Mouse (Mus musculus): ENCODE measurements around the gene Exoc3l.

Gene Exoc3l

GRCm38 (mm10) chr8:105313622-105314402 is 17.9 kb upstream of the Exoc3l start:
- no peak for DNase-seq (ENCODE audit: low spot score in 2 of 2)

DNA sequence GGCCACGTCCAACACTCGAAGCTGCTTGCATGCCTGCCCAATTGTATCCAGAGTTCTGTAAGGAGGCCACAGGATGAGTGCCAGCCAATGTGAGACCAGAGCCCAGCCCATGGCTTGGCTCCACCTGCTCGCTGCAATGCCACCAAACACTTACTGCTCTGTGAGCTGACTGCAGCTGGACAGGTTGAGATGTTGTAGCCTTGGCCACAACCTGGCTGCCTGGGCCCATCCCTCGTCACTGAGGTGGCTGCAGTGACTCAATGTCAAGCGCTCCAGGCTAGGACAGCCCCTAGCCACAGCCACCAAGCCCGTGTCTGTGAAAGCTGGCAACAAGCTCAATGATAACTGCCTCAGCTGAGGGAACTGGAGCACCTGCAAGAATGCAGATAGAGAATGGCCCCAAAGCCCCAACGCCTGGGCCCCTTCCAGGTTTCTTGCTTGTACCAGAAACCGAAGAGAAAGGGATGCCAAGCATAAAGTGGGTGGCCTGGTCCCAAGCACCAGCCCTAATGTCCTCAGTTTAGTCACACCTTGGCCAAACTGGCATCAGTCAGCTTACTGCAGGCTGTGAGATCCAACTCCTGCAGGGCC is 17.1 kb upstream of the Exoc3l start:
- no peak for DNase-seq (ENCODE audit: low spot score in 2 of 2)

DNA sequence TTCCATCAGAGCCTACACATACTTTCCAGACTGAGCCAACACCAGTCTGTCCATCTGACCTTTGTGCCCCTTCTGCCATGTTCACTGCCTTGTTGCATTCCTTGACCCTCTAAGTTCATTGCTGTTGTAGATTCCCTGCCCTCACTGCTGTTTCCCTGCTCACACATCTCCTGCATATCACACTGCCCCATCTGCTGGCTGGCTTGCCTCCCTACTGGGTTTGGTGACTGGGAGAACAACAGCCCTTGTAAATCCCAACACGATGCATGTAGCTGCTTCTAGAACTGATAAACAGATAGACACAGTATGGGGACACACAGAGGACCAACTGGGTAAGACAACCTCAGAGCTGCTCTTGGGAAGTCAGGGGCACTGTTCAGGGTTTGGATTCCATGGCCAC is 15.8 kb upstream of the Exoc3l start:
- DNase-seq (ENCODE audit: low spot score in 2 of 2) = no peak

GRCm38 (mm10) chr8:105310118-105310517 is 14.2 kb upstream of the Exoc3l start:
- no peak for DNase-seq (ENCODE audit: low spot score in 2 of 2)

- no peak for DNase-seq (ENCODE audit: low spot score in 2 of 2)
Measured at GRCm38 (mm10) chr8:105309142-105309847, 13.4 kb upstream of the Exoc3l start.

DNA sequence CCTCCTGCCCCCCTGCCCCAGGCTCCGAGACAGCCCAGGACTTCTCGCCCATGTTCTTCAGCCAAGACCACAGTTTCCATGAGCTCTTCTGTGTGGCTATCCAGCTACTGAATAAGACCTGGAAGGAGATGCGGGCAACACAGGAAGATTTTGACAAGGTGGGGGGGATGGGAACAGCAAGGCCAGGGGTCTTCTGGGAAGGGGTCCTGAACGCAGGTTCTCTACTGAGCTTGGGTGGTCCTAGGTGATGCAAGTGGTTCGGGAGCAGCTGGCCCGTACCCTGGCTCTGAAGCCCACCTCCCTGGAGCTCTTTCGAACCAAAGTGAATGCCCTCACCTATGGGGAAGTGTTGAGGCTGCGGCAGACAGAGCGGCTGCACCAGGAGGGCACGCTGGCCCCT is 12.5 kb upstream of the Exoc3l start:
- DNase-seq (ENCODE audit: low spot score in 2 of 2) = no peak

GRCm38 (mm10) chr8:105307670-105308069 is 11.8 kb upstream of the Exoc3l start:
- no peak for DNase-seq (ENCODE audit: low spot score in 2 of 2)

DNA sequence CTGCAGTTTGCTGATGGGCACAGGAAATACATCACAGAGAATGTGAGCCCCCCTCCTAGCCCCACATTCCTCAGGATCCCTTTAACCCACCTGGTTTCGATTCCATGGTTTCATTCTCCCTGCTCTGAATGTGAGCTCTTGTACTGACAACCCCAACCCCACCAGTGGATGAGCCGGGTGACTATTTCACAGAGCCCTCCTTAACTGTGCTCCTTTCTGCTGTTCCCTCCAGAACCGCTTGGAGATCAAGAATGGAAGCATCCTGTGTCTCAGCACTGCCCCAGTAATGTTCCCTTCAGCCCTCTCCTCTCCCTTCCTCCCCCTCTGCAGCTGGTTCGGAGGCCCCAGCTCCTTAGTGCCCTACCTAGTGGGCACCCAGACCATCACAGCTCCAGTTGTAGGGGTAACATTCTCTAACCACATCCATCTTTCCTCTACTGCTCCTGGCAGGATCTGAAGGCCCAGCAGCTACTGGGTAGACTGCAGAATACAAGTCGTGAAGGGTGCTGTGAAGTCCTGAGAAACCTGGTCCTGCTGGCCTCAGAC is 10.3 kb upstream of the Exoc3l start:
- DNase-seq (ENCODE audit: low spot score in 2 of 2) = no peak

- DNase-seq (ENCODE audit: low spot score in 2 of 2) = peak in 1 of 2 experiments; percentile 39
Measured at GRCm38 (mm10) chr8:105305211-105306145, 9.6 kb upstream of the Exoc3l start, which contains the start of gene Elmo3. Gene Elmo3 (plus strand): TSS chr8:105305601.

DNA sequence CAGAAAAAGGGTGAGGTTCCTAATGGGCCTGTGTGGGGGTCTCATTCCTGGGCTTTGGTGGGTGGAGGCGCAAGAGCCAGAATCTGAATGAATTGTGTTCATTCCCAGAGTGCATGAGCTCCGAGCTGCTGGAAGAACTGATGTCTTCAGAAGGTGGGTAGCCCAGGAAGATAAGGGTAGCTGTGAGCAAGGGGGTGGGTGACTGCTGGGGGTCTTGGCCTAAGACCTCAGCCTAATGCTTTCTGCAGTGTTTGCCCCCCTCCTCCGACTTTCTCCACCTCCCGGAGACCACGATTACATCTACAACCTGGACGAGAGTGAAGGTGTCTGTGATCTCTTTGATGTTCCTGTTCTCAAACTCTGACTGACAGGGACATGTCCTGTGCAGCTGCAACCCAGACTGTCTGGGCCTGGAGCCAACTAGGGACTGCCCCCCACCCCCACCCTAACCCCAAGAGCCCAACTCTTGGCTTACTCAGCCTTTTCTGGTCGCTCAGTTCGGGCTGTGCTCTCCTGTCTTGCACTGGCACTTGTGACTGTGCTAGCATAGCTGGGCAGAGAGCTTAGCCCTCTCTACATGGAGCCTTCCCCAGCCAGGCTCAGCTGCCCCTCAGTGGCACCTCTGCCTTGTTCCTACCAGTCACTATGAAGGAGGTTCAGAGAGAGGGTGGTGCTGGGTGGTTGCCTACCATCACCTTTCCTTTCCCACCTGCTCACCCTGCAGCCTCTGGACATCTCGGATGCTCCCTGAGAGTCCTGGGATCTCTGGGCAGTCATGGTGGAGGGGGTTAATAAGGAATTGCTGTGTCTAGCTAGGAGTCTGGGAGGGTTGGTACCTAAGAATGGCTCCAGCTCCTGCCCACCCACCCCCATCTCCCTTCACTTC is 8.7 kb upstream of the Exoc3l start:
- DNase-seq (ENCODE audit: low spot score in 2 of 2) = no peak

GRCm38 (mm10) chr8:105303874-105304273 is 8.0 kb upstream of the Exoc3l start:
- DNase-seq (ENCODE audit: low spot score in 2 of 2) = no peak

DNA sequence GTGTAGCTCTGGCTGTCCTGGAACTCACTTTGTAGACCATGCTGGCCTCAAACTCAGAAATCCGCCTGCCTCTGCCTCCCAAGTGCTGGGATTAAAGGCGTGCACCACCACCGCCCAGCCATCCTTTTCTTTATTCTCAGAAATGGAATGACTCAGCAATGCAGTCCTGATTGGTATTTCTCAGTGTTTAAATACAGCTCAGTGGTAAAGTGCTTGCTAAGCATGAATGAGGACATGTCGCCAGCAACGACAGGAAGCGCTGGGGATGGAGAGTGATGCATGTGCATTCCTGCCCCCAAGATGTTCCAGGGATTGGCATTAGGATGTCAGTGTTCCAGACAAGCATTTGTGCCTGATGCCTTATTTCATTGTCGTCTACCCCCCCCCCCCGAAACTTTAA is 7.5 kb upstream of the Exoc3l start:
- DNase-seq (ENCODE audit: low spot score in 2 of 2) = no peak

- DNase-seq (ENCODE audit: low spot score in 2 of 2) = peak; percentile 75 to 85
Measured at GRCm38 (mm10) chr8:105299962-105300361, 4.1 kb upstream of the Exoc3l start.

DNA sequence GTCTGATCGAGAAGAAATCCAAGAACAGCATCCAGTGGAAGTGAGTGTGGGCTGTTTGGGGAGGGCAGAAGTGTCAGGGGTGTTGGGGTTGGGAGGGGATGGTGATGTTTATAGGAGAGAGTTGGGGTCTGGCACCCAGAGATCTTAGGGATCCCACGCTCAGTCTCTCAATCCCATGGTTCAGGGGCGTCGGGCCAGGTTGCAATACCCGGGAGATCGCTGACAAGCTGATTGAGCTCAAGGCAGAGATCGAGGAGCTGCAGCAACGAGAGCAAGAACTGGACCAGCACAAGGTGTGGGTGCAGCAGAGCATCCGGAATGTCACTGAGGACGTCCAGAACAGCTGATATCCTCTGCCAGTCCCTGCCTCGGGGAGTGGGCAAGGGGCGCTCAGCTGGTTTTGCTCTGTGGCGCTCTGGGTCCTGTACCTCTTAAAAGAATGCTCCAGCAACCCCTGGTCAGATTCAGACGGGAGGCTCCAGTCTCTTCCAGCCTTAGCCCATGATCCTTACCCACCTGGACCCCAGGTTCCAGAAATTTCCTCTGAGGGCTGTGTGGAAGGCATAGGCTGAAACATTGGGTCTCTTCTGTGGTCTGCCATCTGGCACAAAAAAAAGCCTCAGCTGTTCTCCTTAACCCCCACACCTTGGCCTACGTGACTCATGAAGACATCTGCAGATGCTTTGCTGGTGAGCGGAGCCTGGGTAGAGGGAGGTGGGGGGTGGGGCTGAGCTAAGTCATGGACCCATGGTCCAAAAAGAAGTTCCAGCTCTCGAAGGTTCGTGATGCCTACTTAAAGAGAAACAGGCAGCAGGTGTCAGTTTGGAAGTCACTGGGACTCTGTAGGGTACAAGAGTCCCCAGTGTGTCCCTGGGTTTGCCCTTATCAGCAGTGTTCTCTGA is 2.7 kb upstream of the Exoc3l start:
- DNase-seq (ENCODE audit: low spot score in 2 of 2) = no peak

- DNase-seq (ENCODE audit: low spot score in 2 of 2) = peak; percentile 92 to 93
Measured at GRCm38 (mm10) chr8:105297511-105298192, 1.8 kb upstream of the Exoc3l start, which contains the start of gene E2f4. Gene E2f4 (plus strand): TSS chr8:105297663.

DNA sequence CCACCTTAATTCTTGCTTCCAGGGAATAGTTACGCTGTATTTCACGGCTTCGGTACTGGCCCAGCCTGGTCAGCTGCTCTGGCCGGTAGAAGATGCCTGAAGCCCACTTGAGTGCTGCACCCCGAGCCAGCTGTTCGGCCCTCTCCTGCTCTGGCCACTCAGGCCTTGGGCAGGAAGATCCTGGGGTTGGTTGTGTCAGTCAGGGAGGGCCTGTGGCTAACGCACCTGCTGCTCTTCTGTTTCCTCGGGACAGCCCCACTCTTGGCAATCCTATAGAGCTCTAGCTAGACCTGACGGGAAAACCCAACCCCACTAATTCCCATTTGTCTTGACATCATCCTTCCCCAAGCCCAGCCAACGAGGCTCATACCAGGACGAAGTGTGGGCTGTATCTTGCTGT is 645 bp downstream of the Exoc3l start:
- no peak for DNase-seq (ENCODE audit: low spot score in 2 of 2)

GRCm38 (mm10) chr8:105294776-105295175 is 1.1 kb downstream of the Exoc3l start:
- DNase-seq (ENCODE audit: low spot score in 2 of 2) = no peak

- no peak for DNase-seq (ENCODE audit: low spot score in 2 of 2)
Measured at GRCm38 (mm10) chr8:105293405-105293804, 2.5 kb downstream of the Exoc3l start.

GRCm38 (mm10) chr8:105292471-105292870 is 3.4 kb downstream of the Exoc3l start:
- no peak for DNase-seq (ENCODE audit: low spot score in 2 of 2)
